Mouse (Mus musculus): ENCODE measurements around the gene Scfd2.

The Scfd2 gene

GRCm38 (mm10) chr5:74310101-74310500 is 221.5 kb downstream of the Scfd2 start:
- DNase-seq = no peak

GRCm38 (mm10) chr5:74307242-74307641 is 224.3 kb downstream of the Scfd2 start:
- no peak for DNase-seq

- no peak for DNase-seq
Observed at GRCm38 (mm10) chr5:74305533-74306189, 225.9 kb downstream of the Scfd2 start.

GRCm38 (mm10) chr5:74304767-74305166 is 226.8 kb downstream of the Scfd2 start:
- DNase-seq = no peak

GRCm38 (mm10) chr5:74302331-74302730 is 229.2 kb downstream of the Scfd2 start:
- DNase-seq = no peak

- DNase-seq = no peak
Observed at GRCm38 (mm10) chr5:74301443-74301842, 230.1 kb downstream of the Scfd2 start.

- DNase-seq = no peak
Observed at GRCm38 (mm10) chr5:74300931-74301330, 230.6 kb downstream of the Scfd2 start.

GRCm38 (mm10) chr5:74300140-74300539 is 231.4 kb downstream of the Scfd2 start:
- no peak for DNase-seq

- no peak for DNase-seq
Observed at GRCm38 (mm10) chr5:74297113-74297512, 234.4 kb downstream of the Scfd2 start.

- DNase-seq = no peak
Observed at GRCm38 (mm10) chr5:74296096-74296495, 235.5 kb downstream of the Scfd2 start.

- no peak for DNase-seq
Observed at GRCm38 (mm10) chr5:74293513-74293912, 238.0 kb downstream of the Scfd2 start.

GRCm38 (mm10) chr5:74292050-74292449 is 239.5 kb downstream of the Scfd2 start:
- peak; percentile 15 for DNase-seq

- peak; percentile 37 for DNase-seq
Observed at GRCm38 (mm10) chr5:74291575-74291974, 240.0 kb downstream of the Scfd2 start.

GRCm38 (mm10) chr5:74289957-74290356 is 241.6 kb downstream of the Scfd2 start:
- DNase-seq = peak; percentile 82

- DNase-seq = no peak
Observed at GRCm38 (mm10) chr5:74288206-74288605, 243.4 kb downstream of the Scfd2 start.

GRCm38 (mm10) chr5:74286301-74286700 is 245.3 kb downstream of the Scfd2 start:
- no peak for DNase-seq

GRCm38 (mm10) chr5:74285764-74286163 is 245.8 kb downstream of the Scfd2 start:
- no peak for DNase-seq

GRCm38 (mm10) chr5:74285289-74285688 is 246.3 kb downstream of the Scfd2 start:
- DNase-seq = no peak

GRCm38 (mm10) chr5:74283545-74283944 is 248.0 kb downstream of the Scfd2 start:
- peak; percentile 52 for DNase-seq

GRCm38 (mm10) chr5:74281480-74281879 is 250.1 kb downstream of the Scfd2 start:
- peak; percentile 43 for DNase-seq

GRCm38 (mm10) chr5:74279673-74280072 is 251.9 kb downstream of the Scfd2 start:
- no peak for DNase-seq

GRCm38 (mm10) chr5:74278428-74278827 is 253.1 kb downstream of the Scfd2 start:
- DNase-seq = no peak

GRCm38 (mm10) chr5:74277712-74278111 is 253.8 kb downstream of the Scfd2 start:
- peak; percentile 89 for DNase-seq

GRCm38 (mm10) chr5:74277216-74277615 is 254.3 kb downstream of the Scfd2 start:
- no peak for DNase-seq

GRCm38 (mm10) chr5:74273313-74273712 is 258.2 kb downstream of the Scfd2 start:
- DNase-seq = no peak
